Mouse (Mus musculus) embryonic fibroblast, embryonic 13.5 days (primary cell): Measurements from ENCODE around the gene Nipal4.

Experiments used
- CTCF ChIP-seq: IDR thresholded peaks from 2 replicates; pipeline ENCODE4 v1.5.1; 2011; ENCODE audit warnings: mild to moderate bottlenecking, control low read depth, low read length, moderate library complexity, borderline replicate concordance; ENCODE audit not compliant: insufficient read depth
- POLR2A ChIP-seq: IDR thresholded peaks from 2 replicates; pipeline ENCODE4 v1.6.1; 2011; ENCODE audit warnings: low read depth, mild to moderate bottlenecking, control low read depth, low read length, moderate library complexity

DNA sequence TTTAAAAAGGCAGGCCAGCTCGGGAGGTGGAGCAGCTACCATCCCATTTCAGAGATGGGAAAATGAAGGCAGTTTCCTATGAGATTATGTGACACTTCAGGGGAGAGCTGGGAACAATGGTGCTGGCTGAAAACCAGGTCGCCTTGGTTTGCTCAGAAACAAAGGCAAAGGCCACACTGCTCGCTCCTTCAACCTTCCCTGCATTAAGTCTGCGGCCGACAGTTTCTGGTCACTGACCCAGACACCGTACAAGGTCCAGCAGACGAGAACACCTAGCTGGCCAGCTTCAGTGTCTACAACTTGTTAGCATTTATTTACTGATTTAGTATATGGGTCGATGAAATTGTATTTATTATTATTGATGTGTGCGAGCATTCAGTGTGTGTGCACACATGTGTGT, 38.5 kb upstream of the Nipal4 start:
- TF ChIP-seq POLR2A, result no peak
- no peak for TF ChIP-seq CTCF
